Mouse (Mus musculus): ENCODE measurements around the gene Tssc4.

The Tssc4 gene
- long read RNA-seq, experiment 1, transcript Tssc4-207 (1 exons, 1,735 nt) = minor isoform, 7 of 37 reads
- long read RNA-seq, experiment 1, transcript Tssc4-206 (3 exons, 1,364 nt) = minor isoform, 9 of 37 reads
- long read RNA-seq, experiment 1, transcript Tssc4-201 (3 exons, 1,519 nt) = minor isoform, 8 of 37 reads
- long read RNA-seq, experiment 1, transcript Tssc4-203 (2 exons, 1,091 nt) = major isoform, 10 of 37 reads
- long read RNA-seq, experiment 1, partial matches to known transcripts = 0 of 37 reads
- long read RNA-seq, experiment 1, other reads (novel, unspliced or antisense) = 0 of 37 reads
- long read RNA-seq, experiment 2, transcript Tssc4-201 (3 exons, 1,519 nt) = minor isoform, 6 of 44 reads
- long read RNA-seq, experiment 2, transcript Tssc4-203 (2 exons, 1,091 nt) = major isoform, 15 of 44 reads
- long read RNA-seq, experiment 2, transcript Tssc4-206 (3 exons, 1,364 nt) = minor isoform, 11 of 44 reads
- long read RNA-seq, experiment 2, partial matches to known transcripts = 2 of 44 reads
- long read RNA-seq, experiment 2, other reads (novel, unspliced or antisense) = 3 of 44 reads

GRCm38 (mm10) chr7:143068882-143069591 lies at the start of gene Tssc4:
Gene Tssc4, plus strand, starts transcription at chr7:143069249.
- intact Hi-C loops (cut with DNase I) = no loop called here

GRCm38 (mm10) chr7:143020040-143020439 lies 49.0 kb upstream of the Tssc4 start:
- intact Hi-C loops (cut with DNase I) = no loop called here

- intact Hi-C loops (cut with DNase I) = no loop called here
Observed at GRCm38 (mm10) chr7:143020764-143021163, 48.3 kb upstream of the Tssc4 start.

GRCm38 (mm10) chr7:143021356-143022164 lies 47.5 kb upstream of the Tssc4 start:
- intact Hi-C loops (cut with DNase I) = no loop called here

GRCm38 (mm10) chr7:143023499-143023898 lies 45.5 kb upstream of the Tssc4 start:
- intact Hi-C loops (cut with DNase I) = no loop called here

DNA sequence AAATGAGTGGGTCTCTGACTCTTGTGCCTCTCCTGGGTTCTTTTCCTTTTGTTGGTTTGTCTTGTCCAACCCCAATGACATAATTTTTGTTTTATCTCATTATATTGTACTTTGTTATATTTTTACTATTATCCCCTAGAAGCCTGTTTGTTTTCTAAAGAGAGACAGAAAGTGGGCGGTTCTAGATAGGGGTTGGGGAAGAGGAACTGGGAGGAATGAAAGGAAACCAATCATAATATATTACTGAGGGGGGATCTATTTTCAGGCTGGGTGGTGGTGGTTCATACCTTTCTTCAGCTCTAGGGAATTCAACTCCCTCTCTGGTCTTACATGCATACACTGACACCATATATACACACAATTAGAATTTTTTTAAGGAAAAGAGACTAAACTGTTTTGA lies 44.8 kb upstream of the Tssc4 start:
- intact Hi-C loops (cut with DNase I) = no loop called here

GRCm38 (mm10) chr7:143025496-143025895 lies 43.6 kb upstream of the Tssc4 start:
- intact Hi-C loops (cut with DNase I) = no loop called here

DNA sequence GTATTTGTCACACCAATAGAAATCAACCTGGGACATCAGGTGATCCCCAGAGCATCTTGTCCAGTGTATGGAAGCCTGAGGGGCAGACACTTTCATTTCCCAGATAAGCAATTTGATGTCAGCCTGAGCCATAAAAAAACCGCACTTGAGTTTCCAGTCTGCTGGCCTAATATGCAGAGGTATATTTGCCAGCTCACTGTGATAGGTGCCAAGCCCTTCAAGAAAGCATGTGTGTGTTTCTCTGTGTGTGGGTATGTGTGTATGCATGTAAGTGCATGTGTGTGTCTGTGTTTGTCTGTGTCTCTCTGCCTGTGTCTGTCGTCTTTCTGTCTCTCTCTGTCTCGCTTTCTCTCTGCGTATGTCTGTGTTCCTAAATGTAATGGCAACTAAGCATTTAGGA lies 41.9 kb upstream of the Tssc4 start:
- intact Hi-C loops (cut with DNase I) = no loop called here

- intact Hi-C loops (cut with DNase I) = no loop called here
Observed at GRCm38 (mm10) chr7:143031816-143032215, 37.2 kb upstream of the Tssc4 start.

DNA sequence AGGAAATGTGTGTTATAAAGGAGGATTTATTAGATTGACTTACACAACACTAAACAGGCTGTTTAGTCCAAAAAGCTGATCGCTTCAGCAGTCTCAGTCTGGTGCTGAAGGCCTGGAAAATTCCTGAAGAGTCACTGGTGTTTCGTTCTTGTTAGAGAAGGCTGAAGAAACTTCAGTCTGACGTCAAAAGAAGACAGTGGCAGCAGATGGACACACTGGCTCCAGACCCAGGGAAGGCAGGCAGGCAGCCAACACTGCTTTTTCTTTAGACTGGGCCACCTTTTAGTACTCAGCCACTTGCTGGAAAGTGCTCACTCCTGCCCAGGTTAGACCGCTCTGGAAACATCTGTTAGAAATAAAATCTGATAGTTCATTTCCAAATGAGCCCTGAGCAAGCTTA lies 35.5 kb upstream of the Tssc4 start:
- intact Hi-C loops (cut with DNase I) = no loop called here

DNA sequence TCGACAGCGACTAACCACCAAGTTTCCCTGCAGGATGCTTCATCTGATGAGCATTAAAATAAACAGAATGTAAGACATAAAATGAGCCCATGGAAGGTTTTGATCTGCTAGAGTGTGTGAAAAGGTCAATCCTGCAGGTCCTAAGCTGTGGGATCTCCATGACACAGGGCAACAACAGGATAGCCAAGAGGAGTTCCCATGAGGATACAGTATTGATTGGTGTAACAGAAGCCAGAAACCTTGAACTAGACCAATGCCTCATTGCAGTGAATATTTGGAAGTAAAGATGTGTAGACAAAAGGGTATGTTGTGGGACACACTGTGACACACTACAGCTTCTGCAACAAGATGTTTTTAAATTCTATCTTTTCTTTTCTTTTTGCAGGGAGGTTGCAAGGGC lies 34.9 kb upstream of the Tssc4 start:
- intact Hi-C loops (cut with DNase I) = no loop called here

DNA sequence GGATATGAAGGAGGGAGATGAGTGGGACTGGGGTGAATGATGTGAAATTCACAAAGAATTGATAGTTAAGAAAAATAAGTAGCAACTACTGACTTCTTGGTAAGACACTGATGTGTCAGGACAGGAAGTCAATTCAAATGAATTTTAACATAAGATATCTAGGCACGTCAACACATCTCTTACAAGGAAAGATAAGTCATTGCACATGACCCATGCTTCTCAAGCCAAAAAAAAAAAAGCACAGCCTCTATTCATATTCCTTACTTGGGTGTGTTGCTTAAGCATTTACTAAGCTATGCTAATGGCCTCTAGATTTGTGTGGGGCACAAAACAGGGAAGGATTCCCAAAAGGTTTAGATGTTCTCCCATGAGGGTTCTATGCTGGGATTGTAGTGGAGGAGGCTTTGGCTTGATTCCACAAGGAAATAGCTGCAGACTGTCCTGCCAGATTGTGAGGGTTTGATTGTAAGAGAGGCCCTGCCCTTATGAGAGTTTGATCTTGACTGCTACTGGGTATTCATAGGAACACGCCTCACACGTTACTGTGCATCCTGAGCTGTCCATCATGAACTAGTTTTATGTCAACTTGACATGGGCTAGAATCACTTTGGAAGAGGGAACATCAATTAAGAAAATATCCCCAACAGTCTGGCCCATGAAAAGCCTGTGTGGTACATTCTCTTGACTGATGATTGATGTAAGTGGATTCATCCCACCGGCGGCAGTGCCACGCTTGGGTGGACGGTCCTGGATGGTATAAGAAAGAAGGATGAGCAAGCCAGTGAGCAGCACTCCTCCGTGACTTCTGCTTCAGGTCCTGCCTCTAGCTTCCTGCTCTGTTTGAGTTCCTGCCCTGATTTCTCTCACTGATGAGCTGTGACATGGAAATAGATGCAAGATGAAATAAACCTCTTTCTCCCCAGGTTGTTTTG lies 34.3 kb upstream of the Tssc4 start:
- intact Hi-C loops (cut with DNase I) = no loop called here

GRCm38 (mm10) chr7:143036787-143037186 lies 32.3 kb upstream of the Tssc4 start:
- intact Hi-C loops (cut with DNase I) = no loop called here

- intact Hi-C loops (cut with DNase I) = no loop called here
Observed at GRCm38 (mm10) chr7:143037306-143037705, 31.7 kb upstream of the Tssc4 start.

GRCm38 (mm10) chr7:143038174-143038931 lies 30.7 kb upstream of the Tssc4 start:
- intact Hi-C loops (cut with DNase I) = no loop called here

DNA sequence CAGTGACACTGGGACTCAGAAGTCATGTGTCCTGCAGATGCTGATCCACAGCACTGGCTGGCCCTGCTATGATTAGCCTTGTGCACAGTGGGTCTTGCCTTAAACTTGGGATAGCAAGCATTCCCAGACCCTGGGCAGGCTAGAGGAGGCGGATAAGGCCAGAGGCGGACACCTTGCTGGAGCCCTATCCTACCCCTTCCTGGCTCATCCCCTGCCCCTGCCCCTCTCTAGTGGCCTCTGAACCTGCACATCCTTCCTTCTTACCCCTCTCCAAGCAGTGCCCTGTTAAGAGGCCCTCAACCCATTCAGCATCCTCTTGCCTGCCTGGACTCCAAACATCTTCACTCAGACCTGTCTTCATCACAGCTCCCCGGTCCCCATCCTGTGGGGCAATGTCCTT lies 28.5 kb upstream of the Tssc4 start:
- intact Hi-C loops (cut with DNase I) = no loop called here

GRCm38 (mm10) chr7:143041138-143041822 lies 27.8 kb upstream of the Tssc4 start:
- intact Hi-C loops (cut with DNase I) = no loop called here

DNA sequence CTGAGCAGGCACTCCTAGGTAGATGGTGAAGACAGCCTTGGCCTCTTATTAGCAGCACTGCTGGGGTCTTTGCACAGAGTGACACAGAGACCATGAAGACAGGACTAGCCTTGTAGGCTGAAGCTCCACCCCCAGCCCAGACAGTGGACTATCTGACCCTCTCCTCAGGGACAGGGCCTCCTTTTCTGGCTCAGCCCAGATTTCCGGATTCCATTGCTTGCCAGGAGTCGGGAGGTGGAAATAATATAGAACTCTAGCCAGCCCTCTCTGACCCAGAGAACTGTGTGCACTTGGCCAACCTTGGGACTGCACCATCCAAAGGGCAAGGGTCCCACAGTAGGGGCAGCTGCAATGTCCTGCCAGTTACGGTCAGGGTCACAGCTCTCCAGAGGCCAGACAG lies 27.0 kb upstream of the Tssc4 start:
- intact Hi-C loops (cut with DNase I) = no loop called here

- intact Hi-C loops (cut with DNase I) = no loop called here
Observed at GRCm38 (mm10) chr7:143042897-143043300, 26.1 kb upstream of the Tssc4 start.
